Mouse (Mus musculus): Measurements from ENCODE around the gene Pcgf6. TPM values are rescaled to one million over a fixed set of nuclear protein-coding genes. Genes with fewer than 3 reads are reported as not detected.
"Not testable (repeated sequence)": the region's sequence is repeated elsewhere in the genome, so short reads cannot be mapped to it uniquely, and the experiment has no call there.

The Pcgf6 gene
- polyA plus RNA-seq, 1 experiment from 2014 or later, result 17.8 TPM

- no peaks in the 10 kb centered on the region for H3K36me3 ChIP-seq
- H3K27me3 ChIP-seq, result no peaks in the 10 kb centered on the region
- ATAC-seq (ENCODE audit: insufficient number of reproducible peaks, low FRiP score, low TSS enrichment, low read depth), result no peak
- no peak overlapping the region for H3K4me3 ChIP-seq (replicated peaks)
- H3K4me2 ChIP-seq (replicated peaks), result no peak overlapping the region
- H3K4me1 ChIP-seq, result no peaks in the 10 kb centered on the region
- no peak overlapping the region for H3K27ac ChIP-seq (replicated peaks)
- H3K9ac ChIP-seq, result no peak overlapping the region
- no peaks in the 10 kb centered on the region for H3K9me3 ChIP-seq (replicated peaks)
- 61% methylated on average over 8 of the region's 8 CpGs for WGBS
These were observed 52.4 kb downstream of the Pcgf6 start for GRCm38 (mm10) chr19:46998168-46998870.

DNA sequence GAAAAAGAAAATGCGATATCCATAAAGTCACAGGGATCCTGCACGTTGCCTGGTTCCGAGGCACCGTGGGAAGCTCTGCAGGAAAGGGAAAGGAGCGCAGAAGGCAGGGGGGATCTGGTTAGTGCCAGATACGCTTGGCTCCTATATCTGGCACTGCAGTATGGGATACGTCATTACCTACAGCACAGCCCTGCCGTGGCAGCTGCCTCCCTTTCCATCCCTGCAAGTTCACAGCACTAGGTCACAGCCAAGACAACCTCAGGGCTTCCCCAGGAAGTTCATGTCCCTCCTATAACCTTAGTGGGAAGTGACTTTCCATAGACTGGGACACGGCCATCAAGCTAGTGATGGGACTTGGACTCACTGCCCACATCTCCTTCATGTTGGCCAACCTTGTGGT, 54.6 kb downstream of the Pcgf6 start:
- Histone ChIP-seq H3K27me3 (no peaks in the 10 kb centered on the region), H3K9me3 (replicated peaks) (no peaks in the 10 kb centered on the region), H3K36me3 (no peaks in the 10 kb centered on the region), H3K4me3 (replicated peaks) (no peak overlapping the region), H3K27ac (replicated peaks) (no peak overlapping the region), H3K4me2 (replicated peaks) (no peak overlapping the region), H3K4me1 (no peaks in the 10 kb centered on the region), H3K9ac (no peak overlapping the region)
- ATAC-seq (ENCODE audit: insufficient number of reproducible peaks, low FRiP score, low TSS enrichment, low read depth), result no peak
- WGBS, result 82% methylated on average over 9 of the region's 9 CpGs

DNA sequence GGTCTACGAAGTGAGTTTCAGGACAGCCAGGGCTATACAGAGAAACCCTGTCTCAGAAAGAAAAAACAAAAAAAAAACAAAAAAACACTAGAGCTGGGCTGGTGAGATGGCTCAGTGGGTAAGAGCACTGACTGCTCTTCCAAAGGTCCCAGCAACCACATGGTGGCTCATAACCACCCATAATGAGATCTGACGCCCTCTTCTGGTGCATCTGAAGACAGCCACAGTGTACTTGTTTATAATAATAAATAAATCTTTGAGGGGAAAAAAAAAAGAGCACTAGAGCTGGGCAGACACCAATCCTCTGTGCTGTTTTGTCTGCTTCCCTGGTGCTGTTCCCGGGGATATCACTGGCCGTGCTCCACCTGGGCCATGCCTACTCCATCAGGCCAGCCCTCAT, 58.4 kb downstream of the Pcgf6 start:
- H3K27me3 ChIP-seq; H3K4me2 ChIP-seq (replicated peaks); H3K4me3 ChIP-seq (replicated peaks); H3K4me1 ChIP-seq; H3K27ac ChIP-seq (replicated peaks); ATAC-seq (ENCODE audit: insufficient number of reproducible peaks, low FRiP score, low TSS enrichment, low read depth); H3K36me3 ChIP-seq; H3K9me3 ChIP-seq (replicated peaks); H3K9ac ChIP-seq: not testable (repeated sequence)
- 64% methylated on average over 4 of the region's 4 CpGs for WGBS

- ATAC-seq (ENCODE audit: insufficient number of reproducible peaks, low FRiP score, low TSS enrichment, low read depth), result no peak
- Histone ChIP-seq H3K4me3 (replicated peaks) (no peak overlapping the region), H3K36me3 (no peaks in the 10 kb centered on the region), H3K27ac (replicated peaks) (no peak overlapping the region), H3K4me1 (0 out of 2 replicates have a peak, but pooled peaks cover 3% of the 10 kb centered on the region), H3K9ac (no peak overlapping the region), H3K9me3 (replicated peaks) (no peaks in the 10 kb centered on the region), H3K27me3 (no peaks in the 10 kb centered on the region), H3K4me2 (replicated peaks) (no peak overlapping the region)
- 8% methylated on average over 5 of the region's 5 CpGs for WGBS
These were observed 59.6 kb downstream of the Pcgf6 start for GRCm38 (mm10) chr19:46991145-46991544.

- H3K27me3 ChIP-seq; H3K27ac ChIP-seq (replicated peaks); H3K36me3 ChIP-seq; H3K4me2 ChIP-seq (replicated peaks); ATAC-seq (ENCODE audit: insufficient number of reproducible peaks, low FRiP score, low TSS enrichment, low read depth); H3K4me1 ChIP-seq; H3K9ac ChIP-seq; H3K4me3 ChIP-seq (replicated peaks); H3K9me3 ChIP-seq (replicated peaks): not testable (repeated sequence)
- WGBS, result 74% methylated on average over 8 of the region's 8 CpGs
These were observed 60.1 kb downstream of the Pcgf6 start for GRCm38 (mm10) chr19:46990625-46991024.

DNA sequence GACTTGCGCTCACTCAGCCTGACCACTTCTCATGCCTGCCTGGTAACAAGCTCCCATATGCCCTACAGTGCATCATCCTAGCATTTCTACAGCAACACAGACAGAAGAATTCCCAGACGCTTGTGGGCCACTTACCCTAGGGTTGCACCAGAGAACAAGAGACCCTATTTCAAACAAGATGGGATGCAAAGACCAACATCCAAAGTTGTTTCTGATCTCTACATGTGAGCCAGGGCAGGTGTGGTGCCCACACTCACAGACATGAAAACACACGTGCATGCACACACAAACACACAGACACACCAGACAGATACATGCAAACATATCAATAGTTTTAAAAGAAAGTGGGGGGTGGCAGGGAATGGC, 60.6 kb downstream of the Pcgf6 start:
- no peaks in the 10 kb centered on the region for H3K27me3 ChIP-seq
- H3K9ac ChIP-seq, result no peak overlapping the region
- no peak overlapping the region for H3K4me2 ChIP-seq (replicated peaks)
- 80% methylated on average over 3 of the region's 3 CpGs for WGBS
- no peak overlapping the region for H3K4me3 ChIP-seq (replicated peaks)
- H3K4me1 ChIP-seq, result 0 out of 2 replicates have a peak, but pooled peaks cover 3% of the 10 kb centered on the region
- H3K9me3 ChIP-seq (replicated peaks), result no peaks in the 10 kb centered on the region
- H3K36me3 ChIP-seq, result no peaks in the 10 kb centered on the region
- ATAC-seq (ENCODE audit: insufficient number of reproducible peaks, low FRiP score, low TSS enrichment, low read depth), result no peak
- H3K27ac ChIP-seq (replicated peaks), result no peak overlapping the region

DNA sequence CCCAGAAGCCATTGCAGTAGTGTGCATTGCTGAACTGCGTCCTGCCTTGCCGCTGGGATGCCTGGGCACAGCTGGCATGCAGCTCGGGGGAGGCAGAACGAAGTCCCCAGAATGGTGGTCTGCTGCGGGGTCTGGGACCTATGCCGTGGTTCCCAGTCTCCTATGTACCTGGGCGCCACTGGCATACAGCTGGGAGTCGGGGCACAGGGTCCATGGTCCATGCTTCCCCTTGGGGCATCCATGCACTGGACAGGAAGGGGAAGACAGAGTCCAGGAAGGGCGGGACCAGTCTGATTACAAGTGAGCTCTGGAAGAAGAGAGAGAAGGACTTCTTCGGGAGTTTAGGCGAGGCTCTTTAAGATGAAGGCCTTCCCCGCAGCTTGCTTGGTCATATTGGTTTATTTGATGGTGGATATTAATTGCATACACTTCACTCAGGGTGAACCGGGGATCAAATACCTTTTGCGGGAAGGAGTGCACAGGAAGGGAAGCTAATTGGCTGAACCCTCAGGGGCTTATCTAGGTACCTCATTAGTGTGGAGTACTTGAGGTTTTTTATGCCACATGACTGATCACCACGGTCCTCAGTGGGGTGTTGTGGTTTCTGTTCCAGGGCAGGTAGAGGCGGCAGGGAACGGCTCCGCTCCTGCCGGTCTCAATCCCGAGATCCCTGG, 61.1 kb downstream of the Pcgf6 start:
- H3K4me3 ChIP-seq (replicated peaks), result no peak overlapping the region
- no peak overlapping the region for H3K27ac ChIP-seq (replicated peaks)
- no peaks in the 10 kb centered on the region for H3K27me3 ChIP-seq
- no peak overlapping the region for H3K4me2 ChIP-seq (replicated peaks)
- H3K4me1 ChIP-seq, result 0 out of 2 replicates have a peak, but pooled peaks cover 3% of the 10 kb centered on the region
- H3K9me3 ChIP-seq (replicated peaks), result no peaks in the 10 kb centered on the region
- ATAC-seq (ENCODE audit: insufficient number of reproducible peaks, low FRiP score, low TSS enrichment, low read depth), result no peak
- H3K36me3 ChIP-seq, result no peaks in the 10 kb centered on the region
- WGBS, result 65% methylated on average over 20 of the region's 20 CpGs
- no peak overlapping the region for H3K9ac ChIP-seq

DNA sequence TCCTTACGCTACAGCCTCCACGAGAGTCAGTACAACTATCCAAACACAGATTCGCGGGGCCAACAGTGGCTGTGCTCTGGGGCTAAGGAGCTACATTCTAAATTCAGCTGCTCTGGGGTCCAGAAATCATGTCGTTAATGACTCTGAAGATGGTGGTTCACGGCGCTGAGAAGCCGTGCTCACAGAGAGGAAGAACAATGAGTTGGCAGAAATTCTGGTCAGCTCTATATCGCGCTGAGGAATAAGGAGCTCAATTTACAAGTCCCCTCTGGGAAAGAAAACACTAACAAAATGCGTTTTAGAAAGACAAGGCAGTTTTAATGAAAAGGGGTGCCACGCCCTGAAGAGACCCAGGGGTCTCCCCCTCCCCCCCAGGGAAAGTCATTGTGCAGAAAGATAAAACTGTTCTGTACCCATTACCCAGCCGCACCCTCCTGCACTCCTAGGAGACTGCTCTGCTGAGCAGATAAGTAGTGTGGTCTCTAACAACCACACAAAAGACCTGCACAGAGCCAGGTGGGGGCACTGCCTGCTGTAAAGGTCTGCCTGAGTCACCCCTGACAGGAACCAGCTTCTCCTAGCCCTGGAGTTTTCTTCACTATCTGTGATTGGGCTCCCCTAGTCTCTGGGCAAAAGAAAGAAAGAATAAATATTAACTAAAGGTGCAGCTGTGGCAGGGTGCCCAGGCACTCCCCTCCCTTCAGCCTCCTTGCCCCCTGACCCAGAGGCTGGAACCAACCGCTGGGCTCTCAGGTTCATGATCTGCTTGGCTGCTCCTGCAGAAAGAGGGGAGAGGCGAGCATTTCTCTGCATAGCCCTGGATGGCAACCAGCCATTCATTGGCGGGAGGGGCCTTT, 62.2 kb downstream of the Pcgf6 start:
- Histone ChIP-seq H3K9ac (no peak overlapping the region), H3K36me3 (no peaks in the 10 kb centered on the region), H3K4me3 (replicated peaks) (no peak overlapping the region), H3K9me3 (replicated peaks) (no peaks in the 10 kb centered on the region), H3K27ac (replicated peaks) (no peak overlapping the region), H3K4me1 (peaks cover 9% of the 10 kb centered on the region; the same call in 1 of the 2 replicates), H3K27me3 (no peaks in the 10 kb centered on the region), H3K4me2 (replicated peaks) (no peak overlapping the region)
- 59% methylated on average over 16 of the region's 16 CpGs for WGBS
- peak; percentile 49; the same call in 1 of the 2 replicates for ATAC-seq (ENCODE audit: insufficient number of reproducible peaks, low FRiP score, low TSS enrichment, low read depth)

- Histone ChIP-seq H3K27me3 (no peaks in the 10 kb centered on the region), H3K9me3 (replicated peaks) (no peaks in the 10 kb centered on the region), H3K27ac (replicated peaks) (no peak overlapping the region), H3K4me1 (peaks cover 12% of the 10 kb centered on the region; the same call in 1 of the 2 replicates), H3K9ac (no peak overlapping the region), H3K4me3 (replicated peaks) (no peak overlapping the region), H3K36me3 (no peaks in the 10 kb centered on the region), H3K4me2 (replicated peaks) (no peak overlapping the region)
- WGBS, result 68% methylated on average over 6 of the region's 6 CpGs
- no peak for ATAC-seq (ENCODE audit: insufficient number of reproducible peaks, low FRiP score, low TSS enrichment, low read depth)
These were observed 63.1 kb downstream of the Pcgf6 start for GRCm38 (mm10) chr19:46987646-46988045.

GRCm38 (mm10) chr19:46984726-46985622, 65.7 kb downstream of the Pcgf6 start:
- no peak overlapping the region for H3K4me2 ChIP-seq (replicated peaks)
- 82% methylated on average over 13 of the region's 13 CpGs for WGBS
- ATAC-seq (ENCODE audit: insufficient number of reproducible peaks, low FRiP score, low TSS enrichment, low read depth), result no peak

More at GRCm38 (mm10) chr19:46984726-46985622, 65.7 kb downstream of the Pcgf6 start:
- H3K36me3 ChIP-seq, result no peaks in the 10 kb centered on the region
- H3K9me3 ChIP-seq (replicated peaks), result no peaks in the 10 kb centered on the region
- H3K9ac ChIP-seq, result no peak overlapping the region
- H3K4me3 ChIP-seq (replicated peaks), result no peak overlapping the region
- no peak overlapping the region for H3K27ac ChIP-seq (replicated peaks)
- H3K4me1 ChIP-seq, result peaks cover 12% of the 10 kb centered on the region; the same call in 1 of the 2 replicates
- no peaks in the 10 kb centered on the region for H3K27me3 ChIP-seq
